Mouse (Mus musculus) activated CD4-positive, CD25-positive, alpha-beta regulatory T cell, adult 4 months (primary cell): Measurements from ENCODE around the gene Cdkl4. TPM values are rescaled to one million over a fixed set of nuclear protein-coding genes. Genes with fewer than 3 reads are reported as not detected.

Experiments used
- ATAC-seq: one replicate; pipeline ENCODE4 v1.8.0; 2017
- polyA plus RNA-seq, 2 experiments: library from polyadenylated mRNA; unstranded; fragments of 100-300 nt; shearing (Covaris generic); gene quantifications; one replicate each; pipeline ENCODE4 v1.2.1; 2017

Cdkl4 gene
- polyA plus RNA-seq, 2 experiments from 2014 or later, result 0.57 to 1.1 TPM

GRCm38 (mm10) chr17:80477679-80478078 is 99.9 kb downstream of the Cdkl4 start:
- ATAC-seq, result no peak

GRCm38 (mm10) chr17:80476496-80476895 is 101.1 kb downstream of the Cdkl4 start:
- no peak for ATAC-seq

Other genes with a start within 250 kb of the Cdkl4 start
- gene Gm10190, start 204.3 kb downstream of the Cdkl4 start, polyA plus RNA-seq, result not detected
- gene Sos1, start 97.4 kb downstream of the Cdkl4 start, polyA plus RNA-seq, result 1 to 10 TPM; 4.7 to 5.4 TPM
- 1 to 10 TPM; 2.3 to 4.2 TPM for gene Map4k3, start 150.7 kb upstream of the Cdkl4 start, polyA plus RNA-seq